Mouse (Mus musculus): Measurements from ENCODE around the gene Dguok.

Dguok gene

GRCm38 (mm10) chr6:83499078-83499477 lies 7.7 kb downstream of the Dguok start:
- no peak for DNase-seq (ENCODE audit: low spot score)

GRCm38 (mm10) chr6:83496753-83497710 lies 9.7 kb downstream of the Dguok start:
- peak; percentile 98 for DNase-seq (ENCODE audit: low spot score)

- DNase-seq (ENCODE audit: low spot score), result peak; percentile 94
Measured at GRCm38 (mm10) chr6:83496009-83496752, 10.6 kb downstream of the Dguok start.

- DNase-seq (ENCODE audit: low spot score), result no peak
Measured at GRCm38 (mm10) chr6:83490622-83491021, 16.1 kb downstream of the Dguok start.

- no peak for DNase-seq (ENCODE audit: low spot score)
Measured at GRCm38 (mm10) chr6:83488200-83488599, 18.6 kb downstream of the Dguok start.

GRCm38 (mm10) chr6:83487298-83487697 lies 19.5 kb downstream of the Dguok start:
- DNase-seq (ENCODE audit: low spot score), result no peak

GRCm38 (mm10) chr6:83485854-83486253 lies 20.9 kb downstream of the Dguok start:
- peak; percentile 80 for DNase-seq (ENCODE audit: low spot score)

- DNase-seq (ENCODE audit: low spot score), result no peak
Measured at GRCm38 (mm10) chr6:83483776-83484175, 23.0 kb downstream of the Dguok start.

- DNase-seq (ENCODE audit: low spot score), result peak; percentile 82
Measured at GRCm38 (mm10) chr6:83482418-83483085, 24.2 kb downstream of the Dguok start.

GRCm38 (mm10) chr6:83480019-83480655 lies 26.6 kb downstream of the Dguok start:
- no peak for DNase-seq (ENCODE audit: low spot score)

- DNase-seq (ENCODE audit: low spot score), result no peak
Measured at GRCm38 (mm10) chr6:83479193-83479592, 27.6 kb downstream of the Dguok start.

GRCm38 (mm10) chr6:83478628-83479027 lies 28.1 kb downstream of the Dguok start:
- no peak for DNase-seq (ENCODE audit: low spot score)

GRCm38 (mm10) chr6:83478217-83478616 lies 28.6 kb downstream of the Dguok start:
- DNase-seq (ENCODE audit: low spot score), result no peak

GRCm38 (mm10) chr6:83475431-83475830 lies 31.3 kb downstream of the Dguok start:
- no peak for DNase-seq (ENCODE audit: low spot score)

- peak; percentile 77 for DNase-seq (ENCODE audit: low spot score)
Measured at GRCm38 (mm10) chr6:83473240-83473639, 33.5 kb downstream of the Dguok start.

- peak; percentile 45 for DNase-seq (ENCODE audit: low spot score)
Measured at GRCm38 (mm10) chr6:83471739-83472138, 35.0 kb downstream of the Dguok start.

GRCm38 (mm10) chr6:83464011-83464410 lies 42.8 kb downstream of the Dguok start:
- DNase-seq (ENCODE audit: low spot score), result no peak

GRCm38 (mm10) chr6:83459034-83459644 lies 47.6 kb downstream of the Dguok start, which contains the start of gene Tet3:
Gene Tet3 (minus strand): TSS chr6:83459084.
- no peak for DNase-seq (ENCODE audit: low spot score)

- DNase-seq (ENCODE audit: low spot score), result no peak
Measured at GRCm38 (mm10) chr6:83456984-83457810, 49.6 kb downstream of the Dguok start.
